Mouse (Mus musculus) WW6 (cell line): ENCODE measurements at regions not wholly inside any gene's neighbourhood (a gene's known extent, or its start where the extent isn't known, plus 50 kb on each side); places are given as distances from the start of the nearest gene placed in this dataset.

Experiments
- DNase-seq: peaks from one replicate; pipeline ENCODE4 v3.0.0-alpha.2; 2013; ENCODE audit warnings: low read depth, low spot score

DNA sequence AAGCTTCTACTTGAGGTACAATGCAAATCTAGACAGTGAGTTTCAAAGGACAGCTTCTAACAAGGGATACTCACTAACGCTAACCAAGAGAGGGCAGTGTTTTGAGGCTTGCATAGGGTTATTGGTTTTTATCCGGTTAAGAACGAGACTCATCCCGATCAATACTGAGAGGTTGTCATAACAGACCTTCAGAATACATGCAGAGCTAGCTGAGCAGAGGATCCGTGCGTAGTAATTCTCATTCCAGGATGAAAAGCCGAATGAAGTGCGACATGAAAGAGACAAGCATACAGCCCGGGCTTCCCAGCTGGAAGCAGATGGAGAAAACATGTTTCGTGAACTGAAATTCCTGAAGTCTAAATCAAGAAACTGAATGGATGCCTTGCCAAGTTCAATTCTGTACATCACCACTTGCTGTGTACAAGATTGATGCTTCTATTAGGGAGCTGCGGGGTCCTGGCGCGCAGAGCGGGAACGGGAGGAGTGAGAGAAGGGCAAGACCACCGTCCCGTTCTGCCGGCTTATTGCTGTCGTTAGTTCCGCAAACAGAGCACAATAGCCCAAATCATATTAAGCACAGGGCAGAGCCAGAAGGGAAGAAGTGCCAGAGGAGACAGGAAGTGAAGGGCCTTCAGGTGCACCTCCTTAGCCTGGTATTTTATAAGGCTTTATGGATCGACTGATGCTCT, 65.4 kb upstream of the Tes start:
- no peak for DNase-seq

DNA sequence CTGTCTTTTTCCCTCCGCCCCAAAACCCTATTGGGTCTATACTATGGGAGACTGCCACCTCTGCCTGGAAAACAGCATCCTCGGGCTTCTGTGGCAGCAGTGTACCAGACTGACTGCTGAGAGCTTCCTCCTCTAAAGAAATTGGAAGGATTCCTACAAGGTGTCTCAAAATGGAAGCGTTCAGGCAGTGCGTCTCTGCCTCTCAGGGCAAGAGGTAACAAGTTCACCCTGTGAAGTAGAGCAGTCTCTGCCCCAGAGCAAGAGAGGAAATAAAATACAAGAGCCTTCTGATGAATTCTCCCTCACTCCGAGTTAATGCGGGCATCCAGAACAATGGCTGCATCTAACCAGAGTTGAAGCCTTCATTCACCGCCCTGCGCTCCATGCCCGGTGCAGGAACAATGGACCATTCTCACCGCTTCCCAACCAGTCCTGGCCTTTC, 69.4 kb upstream of the Tes start:
- no peak for DNase-seq

DNA sequence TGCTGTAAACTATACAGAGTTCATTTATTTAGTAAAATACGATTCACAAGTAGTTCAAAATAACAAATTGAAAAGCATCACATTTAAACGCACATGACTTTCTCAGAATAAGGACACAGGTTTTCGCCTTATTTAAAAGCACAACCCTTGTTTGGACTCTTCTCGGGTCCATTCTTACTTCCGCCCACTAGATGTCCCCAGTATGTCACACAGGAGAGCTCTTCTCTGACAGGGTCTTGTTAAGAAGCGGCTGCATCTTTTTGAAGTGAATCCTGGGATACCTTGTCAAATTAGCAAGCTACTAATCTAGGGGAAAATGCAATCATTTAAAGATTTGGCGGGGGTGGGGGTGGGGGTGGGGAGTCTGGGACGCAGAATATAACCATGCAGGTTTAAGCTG, 70.2 kb upstream of the Tes start:
- peak; percentile 18 for DNase-seq

DNA sequence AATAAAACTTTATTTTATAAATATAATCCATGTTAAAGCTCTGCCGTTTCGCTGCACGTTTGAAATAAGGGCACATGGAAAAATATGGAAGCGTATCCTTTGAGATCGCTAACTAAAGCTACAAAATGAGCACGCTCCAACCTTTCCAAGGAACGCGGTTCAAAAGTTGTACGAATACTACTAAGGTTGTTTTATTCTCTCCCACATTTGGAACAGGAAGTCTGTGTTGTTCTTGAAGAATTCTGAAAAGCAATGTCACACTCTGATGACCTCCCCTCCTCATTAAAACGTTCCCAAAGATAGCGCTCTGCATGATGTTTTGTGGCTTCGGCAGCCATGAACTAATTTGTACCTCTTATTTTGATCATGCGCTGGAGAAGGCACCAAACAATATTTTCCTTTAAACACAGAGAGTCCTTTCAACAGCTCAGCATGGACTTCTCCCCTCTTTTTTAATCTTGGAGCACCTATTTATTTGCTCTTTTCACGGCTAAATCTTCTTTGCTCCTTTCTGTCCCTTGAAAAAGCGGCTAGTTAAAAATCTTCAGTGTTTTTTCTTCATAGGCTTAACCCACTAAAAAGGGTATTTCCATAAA, 72.9 kb upstream of the Tes start:
- DNase-seq: no peak

DNA sequence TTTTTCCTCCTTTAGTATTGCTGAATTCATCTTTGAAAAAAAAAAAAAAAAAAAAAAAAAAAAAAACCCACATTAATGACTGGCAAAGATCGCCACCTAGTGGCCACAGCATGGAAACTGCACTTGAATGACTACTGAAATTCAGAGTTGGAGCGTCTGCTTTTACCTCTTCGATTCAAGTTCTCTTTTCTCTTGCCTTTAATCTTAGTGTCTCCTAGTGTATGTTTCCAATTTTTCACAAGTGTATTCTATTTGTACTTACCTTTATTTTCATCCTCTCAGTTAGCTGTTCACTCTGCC, 79.9 kb upstream of the Tfec start:
- no peak for DNase-seq

DNA sequence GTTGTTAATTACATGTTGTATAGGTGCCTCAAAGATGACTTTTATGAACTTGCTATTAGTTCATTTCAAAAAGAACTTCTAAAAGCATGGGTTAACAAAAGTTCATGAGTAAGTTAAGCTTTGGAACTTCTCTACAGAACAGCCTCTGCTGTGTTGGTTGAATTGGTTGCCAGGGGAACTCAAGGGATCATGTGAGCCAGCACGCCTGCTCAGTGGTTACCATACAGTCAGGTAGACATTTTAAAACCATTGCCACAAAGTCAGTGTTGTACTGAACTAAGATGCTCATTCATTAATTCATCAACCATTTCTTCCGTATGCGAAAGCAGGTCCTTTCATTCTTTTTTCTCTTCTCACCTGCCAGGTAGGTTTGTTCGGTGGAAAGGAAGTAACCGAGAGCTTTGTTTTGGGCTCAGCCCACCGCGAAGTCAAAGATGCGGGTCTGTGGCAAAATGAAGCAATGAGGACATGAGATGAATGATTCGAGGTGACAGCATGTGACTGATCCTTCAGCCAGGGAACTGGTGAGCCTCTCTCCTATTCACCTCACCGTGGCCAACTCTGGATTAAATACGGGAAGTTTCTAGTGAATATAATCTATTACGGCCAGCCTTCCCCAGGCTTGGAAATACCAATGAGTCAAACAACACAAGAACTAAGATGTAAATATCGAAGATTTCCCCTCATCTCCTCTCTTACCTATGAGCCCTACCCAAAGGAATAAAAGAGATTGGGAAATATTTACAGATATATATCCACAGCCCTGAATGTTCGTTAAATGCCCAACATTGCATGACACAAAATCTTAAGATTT, 79.4 kb upstream of the Tfec start:
- no peak for DNase-seq

DNA sequence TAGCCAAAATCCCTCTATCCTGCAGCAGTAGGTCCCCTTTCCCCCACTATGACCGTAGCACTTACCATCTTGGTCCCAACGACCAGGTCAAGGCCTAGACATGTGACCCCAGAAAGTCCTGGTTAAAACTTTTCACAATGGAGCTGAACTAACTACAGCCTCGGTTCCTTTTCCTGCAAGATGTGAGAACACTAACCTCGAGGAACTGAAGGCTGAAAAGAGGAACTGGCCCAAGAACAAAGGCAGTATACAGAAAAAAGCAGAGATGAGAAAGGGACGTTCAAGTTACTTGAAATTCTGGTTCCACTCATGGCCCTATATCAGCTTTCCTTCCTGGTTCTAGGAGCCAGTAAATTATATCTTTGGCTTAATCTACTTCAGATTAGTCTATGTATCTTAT, 67.4 kb upstream of the Tfec start:
- DNase-seq: no peak

DNA sequence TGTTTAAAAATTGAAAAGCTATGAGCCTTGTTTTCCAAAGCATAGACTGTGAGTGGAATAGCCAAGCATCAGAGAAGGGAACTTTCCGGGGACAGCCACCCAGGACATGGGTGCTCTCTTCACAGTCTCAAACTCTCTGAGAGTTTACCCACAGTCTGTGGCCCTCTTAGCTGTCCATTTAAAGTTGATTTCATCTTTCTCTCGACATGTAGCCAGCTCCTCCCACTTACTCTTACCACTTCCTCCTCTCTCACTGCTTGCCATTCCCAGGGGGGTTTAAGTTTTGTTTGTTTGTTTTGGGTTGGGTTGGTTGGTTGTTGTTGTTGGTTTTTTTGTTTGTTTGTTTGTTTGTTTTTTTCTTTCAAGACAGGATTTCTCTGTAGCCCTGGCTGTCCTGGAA, 66.1 kb upstream of the Tfec start:
- DNase-seq: no peak

DNA sequence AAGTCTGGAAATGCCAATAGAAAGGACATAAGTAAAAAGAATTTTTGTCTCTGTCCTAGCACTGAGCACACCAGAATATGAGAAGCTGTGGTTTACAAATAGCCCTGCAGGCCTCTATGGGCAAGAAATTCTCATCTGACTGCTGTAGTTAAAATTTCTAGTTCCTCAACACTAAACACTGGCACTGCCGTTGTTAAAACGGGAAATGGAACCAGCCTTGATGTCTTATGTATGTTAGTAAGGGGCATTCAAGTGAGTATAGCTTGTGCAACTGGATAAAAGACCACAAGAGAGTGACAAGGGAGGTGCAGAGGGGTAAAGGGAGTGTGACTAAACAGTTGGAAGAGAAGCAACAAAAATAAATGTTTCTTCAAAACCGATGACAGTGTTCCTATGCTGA, 65.7 kb upstream of the Tfec start:
- no peak for DNase-seq

DNA sequence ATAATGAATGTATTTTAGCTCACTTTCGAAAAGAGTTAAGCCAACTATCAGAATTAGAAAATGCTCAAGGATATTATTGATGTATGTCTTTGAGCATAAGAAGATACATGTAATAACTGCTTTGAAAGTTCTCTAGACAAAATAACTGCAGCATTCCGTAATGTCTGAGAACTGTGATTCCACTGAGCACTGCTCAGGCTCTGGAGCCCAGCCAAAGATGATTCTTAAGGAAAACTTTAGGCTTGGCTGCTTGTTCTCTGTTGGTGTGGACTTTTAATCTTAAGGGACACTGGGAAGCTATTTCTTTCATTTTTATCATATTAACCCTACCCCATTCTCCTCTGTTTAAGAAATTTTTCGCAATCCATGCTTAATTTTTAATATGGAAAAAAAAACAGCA, 59.9 kb upstream of the Tfec start:
- DNase-seq: no peak

DNA sequence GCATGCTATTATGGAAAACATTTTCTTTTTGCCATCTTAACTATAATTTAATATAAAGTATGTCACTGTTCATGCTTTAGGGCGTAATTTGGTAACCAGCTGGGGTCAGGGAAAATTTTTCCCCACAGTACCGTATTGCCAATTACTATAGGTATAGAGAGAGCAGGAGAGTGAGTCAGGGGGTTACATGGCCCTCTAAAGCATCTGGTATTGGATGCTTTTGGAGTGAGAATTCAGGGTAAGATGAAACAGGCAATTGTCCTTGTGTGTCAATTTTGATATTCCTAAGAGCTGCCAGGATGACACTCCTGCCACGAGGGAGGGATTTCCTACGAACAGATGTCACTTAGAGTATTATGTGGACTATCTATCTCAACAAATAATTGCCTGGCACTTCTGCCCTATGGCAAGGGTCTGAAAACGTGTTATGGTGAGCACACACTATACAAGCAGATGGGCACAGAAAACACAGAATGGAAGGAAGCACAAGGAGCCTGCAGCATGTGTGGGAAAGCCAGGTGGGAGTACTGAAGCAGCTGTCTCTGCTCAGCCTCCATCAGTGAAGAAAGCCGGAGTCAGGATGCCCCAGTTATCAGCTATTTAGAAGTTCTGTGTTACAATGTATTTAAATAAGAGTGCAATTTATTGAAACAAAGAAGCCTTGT, 58.7 kb upstream of the Tfec start:
- DNase-seq: no peak
